Mouse (Mus musculus) A20 (cell line): ENCODE measurements around the gene Wbp1.

ENCODE experiments used
- DNase-seq: peaks from one replicate; pipeline ENCODE4 v3.0.0-alpha.2; 2011; ENCODE audit warnings: low read depth, low spot score

Gene Wbp1

DNA sequence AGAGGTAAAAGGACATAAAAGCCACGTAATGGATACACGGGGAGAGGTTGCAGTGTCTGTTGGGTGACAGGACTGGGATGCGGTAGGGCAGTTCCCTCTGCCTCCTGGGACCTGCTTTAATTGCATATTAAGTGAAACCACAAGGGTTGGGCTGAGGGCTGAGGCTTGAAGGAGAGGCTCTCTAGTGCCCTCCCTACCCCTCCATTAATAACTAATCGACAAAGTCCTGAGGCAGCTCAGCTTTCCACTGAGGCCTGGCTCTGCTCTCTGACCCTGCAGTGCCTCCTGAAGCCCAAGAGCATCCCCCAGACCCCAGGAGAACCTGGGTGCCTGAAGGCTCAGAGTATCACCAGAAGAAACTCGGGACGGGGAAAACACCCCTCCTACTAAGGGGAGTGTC lies 36.9 kb downstream of the Wbp1 start:
- DNase-seq: no peak

DNA sequence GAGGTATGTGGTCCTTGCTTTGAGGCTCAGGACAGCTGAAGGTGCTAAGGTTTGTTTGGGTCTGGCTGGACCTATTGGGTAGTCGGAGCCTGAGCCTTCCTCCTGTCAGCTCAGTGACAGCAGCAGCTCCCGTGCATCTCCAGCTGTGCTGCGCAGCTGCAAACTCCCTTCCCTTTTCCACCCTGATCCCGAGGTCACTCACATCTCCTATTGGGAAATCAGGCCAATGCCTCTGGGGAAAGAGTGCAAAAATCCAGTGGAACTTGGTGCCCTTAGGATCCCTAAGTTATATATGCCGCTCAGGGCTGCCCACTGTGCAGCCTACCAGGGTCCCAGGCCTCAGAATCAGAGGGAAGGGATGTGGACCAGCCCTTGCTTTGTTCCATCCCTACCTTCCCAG lies 37.9 kb downstream of the Wbp1 start:
- no peak for DNase-seq

DNA sequence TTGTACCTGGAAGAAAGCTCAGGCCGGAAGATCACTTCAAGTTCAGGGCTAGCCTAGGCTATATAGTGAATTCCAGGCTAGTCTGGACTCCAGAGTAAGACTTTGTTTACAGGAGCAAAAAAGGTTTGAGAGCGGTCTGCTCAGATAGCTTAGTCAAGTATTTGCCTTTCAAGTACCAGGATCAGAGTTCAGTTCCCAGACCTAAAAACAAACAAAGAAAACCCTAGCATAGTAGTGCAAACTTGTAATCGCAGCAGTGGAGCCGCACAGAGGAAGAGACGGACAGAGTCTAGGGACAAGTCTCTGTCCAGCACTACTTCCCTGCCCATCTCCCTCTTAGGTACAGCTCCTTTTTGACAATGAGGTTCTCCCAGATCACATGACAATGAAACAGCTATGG lies 41.1 kb downstream of the Wbp1 start:
- DNase-seq: no peak

DNA sequence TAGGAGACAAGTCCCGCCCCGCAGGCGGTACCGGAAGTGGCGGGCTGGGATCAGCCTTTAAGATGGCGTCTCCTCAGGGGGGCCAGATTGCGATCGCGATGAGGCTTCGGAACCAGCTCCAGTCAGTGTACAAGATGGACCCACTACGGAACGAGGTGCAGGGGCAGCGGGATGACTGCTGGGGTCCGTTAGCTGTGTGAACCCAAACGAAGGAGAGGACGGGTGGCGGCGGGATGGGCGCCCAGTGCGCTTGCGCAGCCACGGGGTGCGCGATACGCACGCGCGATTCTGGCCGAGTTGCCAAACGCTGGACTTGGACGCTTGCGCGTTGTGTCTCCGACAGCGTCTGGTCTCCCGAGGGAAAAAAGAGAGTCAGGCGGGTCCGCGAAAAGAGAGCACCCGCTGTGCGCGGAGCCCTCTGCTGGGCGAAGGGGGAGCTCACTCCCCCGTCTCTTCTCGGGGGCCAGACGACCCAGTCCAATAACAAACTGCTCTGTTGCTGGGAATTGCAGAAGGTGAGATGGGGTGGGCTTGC lies 43.0 kb downstream of the Wbp1 start:
- peak; percentile 93 for DNase-seq

DNA sequence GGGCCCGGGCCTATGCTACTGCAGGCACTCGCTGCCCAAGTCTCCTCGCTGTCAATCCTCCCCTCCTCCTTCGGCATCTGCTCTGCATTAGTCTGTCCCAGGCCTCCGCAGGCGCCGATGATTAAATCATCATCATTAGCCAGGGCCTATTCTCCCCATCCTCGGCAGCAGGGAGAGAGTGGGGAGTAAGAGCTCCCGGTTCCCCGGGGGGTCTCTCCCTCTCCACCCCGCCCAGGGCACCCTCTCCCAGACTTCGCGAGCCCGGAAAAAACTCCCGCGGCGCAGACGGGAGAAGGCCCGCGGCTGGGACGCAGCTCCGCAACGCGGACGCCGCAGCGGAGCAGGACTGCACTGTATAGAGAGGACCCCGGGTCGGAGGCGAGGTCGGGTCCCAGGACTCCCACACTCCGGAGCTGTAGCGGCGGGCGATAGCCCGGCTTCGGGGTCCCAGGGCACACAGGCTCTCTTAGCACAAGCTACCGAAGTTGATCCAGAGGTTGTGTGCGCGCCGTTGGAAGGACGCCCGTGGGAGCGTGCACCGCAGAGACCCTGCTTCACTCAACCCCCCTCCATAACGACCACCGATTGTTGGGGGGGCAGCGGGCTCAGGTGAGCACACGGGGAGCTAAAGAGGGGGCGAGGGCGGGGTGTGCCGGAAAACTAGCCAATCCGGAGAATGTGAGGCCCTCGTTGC lies 43.6 kb downstream of the Wbp1 start, which contains the start of gene Pcgf1:
Pcgf1 (plus strand) TSS at position 240 of the 694 bp plus-strand sequence.
- DNase-seq: peak; percentile 32

DNA sequence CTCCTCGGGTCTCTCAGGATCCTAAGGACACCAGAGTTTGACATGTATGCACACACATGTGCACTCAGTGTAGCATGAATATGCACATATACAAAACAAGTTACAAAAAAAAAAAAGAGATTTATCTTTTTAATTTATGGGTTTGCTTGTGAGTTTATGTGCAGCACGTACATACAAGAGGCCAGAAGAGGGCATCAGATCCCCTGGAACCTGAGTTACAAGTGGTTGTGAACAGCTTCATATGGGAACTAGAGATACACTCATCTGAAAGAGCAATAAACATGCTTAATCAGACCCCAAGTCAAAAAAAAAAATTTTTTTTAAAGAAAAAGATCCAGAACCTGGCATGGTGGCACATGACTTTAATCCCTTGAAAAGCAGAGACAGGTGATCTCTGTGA lies 46.4 kb downstream of the Wbp1 start:
- DNase-seq: peak; percentile 38

DNA sequence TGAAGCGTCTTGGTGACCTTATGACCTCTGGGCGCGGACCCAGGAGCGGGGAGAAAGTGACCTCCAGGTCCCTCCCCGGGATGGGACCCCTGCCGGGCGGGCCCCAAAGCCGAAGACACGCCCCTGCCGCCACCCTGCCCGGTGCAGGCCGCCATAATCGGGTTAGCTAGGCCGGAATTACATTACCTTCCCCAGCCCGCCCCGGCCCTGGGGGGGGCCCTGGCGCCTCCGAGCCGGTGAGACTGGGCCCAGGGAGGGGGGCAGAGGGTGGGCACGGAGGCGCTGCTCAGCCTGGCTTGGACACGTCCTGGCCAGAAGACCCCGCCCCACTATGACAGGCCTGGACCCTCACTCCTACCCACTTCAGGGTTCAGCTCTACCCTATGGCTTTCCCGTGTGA lies 50.1 kb downstream of the Wbp1 start:
- no peak for DNase-seq

DNA sequence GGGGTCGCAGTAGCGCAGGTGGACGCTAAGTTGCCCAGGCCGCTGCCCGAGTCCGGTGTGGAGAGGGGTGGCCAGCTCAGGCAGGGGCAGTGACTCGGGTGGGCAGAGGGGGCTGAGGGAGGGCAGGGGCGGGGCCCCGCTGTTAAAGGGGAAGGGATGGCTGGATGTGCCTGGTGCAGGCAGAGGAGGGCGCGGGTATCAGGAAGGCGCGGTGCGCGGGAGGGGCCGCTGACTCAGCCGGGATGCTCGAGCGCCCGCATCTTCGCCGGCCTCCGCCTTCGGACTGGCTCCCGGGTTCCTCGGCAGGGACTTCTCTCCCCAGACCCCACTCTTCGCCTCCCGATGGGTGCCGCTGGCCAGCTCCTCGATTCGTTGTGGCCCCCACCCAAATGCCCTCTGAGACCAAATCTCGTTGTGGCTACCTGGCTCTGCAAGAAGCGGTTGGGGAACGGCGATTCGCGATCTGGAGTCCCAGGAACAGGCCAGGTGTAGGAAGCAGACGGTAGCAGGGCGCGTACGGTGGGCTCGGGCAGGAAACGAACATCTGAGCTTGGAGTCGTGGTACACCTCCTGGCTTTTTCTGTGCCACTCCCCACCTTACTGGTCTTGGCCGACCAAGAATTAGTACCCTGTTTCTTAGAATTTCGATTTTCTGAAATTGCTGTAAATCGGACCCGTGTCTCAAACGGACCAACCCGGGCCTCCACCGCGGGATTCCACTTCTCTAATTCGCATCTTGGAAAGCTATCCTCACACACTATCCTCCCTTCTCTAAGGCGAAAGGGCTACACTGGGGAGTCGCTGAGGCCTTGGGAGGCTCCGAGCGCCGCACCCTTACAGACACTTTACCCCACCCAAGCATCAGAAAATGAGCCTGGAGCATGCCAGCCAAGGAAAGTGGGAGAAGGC lies 50.8 kb downstream of the Wbp1 start:
- no peak for DNase-seq

DNA sequence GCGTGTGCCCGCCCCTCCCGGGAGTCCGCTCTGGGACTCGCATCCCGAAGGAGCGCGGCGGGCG lies 51.3 kb downstream of the Wbp1 start, which contains the start of gene Tlx2:
Tlx2 (minus strand) TSS at position 47 of the 64 bp plus-strand sequence.
- no peak for DNase-seq

DNA sequence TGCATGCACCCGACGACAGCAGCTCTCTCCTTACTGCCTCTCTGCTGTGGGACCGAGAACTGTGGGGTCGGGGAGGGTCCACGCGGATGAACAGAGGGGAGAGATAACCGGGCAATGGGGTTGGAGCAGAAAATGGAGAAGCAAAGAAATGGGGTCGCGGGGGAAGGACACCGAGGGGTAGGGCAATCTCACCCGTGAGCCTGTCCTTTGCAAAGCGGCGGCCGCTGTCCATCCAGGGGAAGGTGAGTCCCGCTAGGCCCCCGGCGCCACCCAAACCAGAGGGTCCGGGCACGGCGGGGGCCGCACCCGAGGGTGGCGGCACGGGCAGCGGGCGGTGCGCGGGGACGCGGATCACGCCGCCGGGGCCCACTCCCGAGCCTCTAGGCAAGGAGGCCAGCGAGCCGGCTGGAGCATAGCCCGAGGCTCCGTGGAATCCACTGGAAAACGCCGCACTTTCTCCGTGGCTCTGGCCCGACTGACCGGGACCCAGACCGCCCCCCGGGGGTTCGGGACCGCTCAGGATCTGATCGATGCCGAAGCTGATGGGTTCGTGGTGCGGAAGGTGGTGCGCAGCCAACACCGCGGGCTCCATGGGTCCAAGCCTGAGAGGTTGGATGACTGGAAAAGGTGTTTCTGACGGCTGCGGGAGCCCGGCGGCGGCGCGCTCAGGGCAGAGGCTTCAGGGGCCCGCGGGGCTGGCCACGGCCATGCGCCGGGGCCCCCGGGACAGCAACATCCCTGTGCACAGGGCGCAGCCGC lies 51.7 kb downstream of the Wbp1 start:
- DNase-seq: no peak
